In the genomic region with DNA sequence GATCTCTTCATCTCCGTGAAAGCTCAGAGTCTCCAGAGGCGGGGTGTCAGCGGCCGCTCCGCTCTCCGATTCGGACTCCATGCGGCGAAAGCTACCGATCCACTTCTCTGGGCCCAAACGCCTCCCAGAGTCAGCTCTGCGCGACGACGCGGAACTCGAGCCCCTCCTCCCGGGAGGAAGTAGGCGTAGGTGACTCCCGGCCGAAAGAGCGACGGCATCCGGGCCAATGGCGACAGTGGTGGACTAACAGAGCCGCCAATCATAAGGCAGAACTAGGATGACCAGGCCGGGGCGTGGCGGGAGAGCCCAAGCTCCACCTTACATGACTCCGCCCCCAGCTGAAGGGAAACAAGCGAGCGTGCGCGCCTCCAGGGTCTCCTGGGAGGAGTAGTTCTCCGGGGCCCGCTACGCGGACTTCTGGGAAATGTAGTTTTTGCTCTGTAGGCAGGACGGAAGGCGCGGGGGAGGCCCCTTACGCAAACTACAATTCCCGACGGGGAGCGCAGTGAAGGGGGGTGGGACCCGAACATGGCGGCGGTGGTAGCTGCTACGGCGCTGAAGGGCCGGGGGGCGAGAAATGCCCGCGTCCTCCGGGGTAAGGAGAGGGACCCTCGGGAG, we compare ENCODE assay signal across 7 mouse cellular contexts. TPM values are rescaled to one million over a fixed set of nuclear protein-coding genes. Genes with fewer than 3 reads are reported as not detected.
DNase-seq lines count a peak whose midpoint lies in the region; ATAC-seq lines count a peak whose summit lies in the region.

A gene (minus strand): TSS at position 196 of the 618 bp plus-strand sequence.
A gene (plus strand): TSS at position 388 of the 618 bp plus-strand sequence.

- H3K9me3 ChIP-seq in embryonic facial prominence, embryonic 11.5 days (replicated peaks; ENCODE audit: control insufficient read depth, low read length) = no peaks in the 10 kb centered on the region
- no peaks in the 10 kb centered on the region for H3K9me3 ChIP-seq in limb, embryonic 10.5 days (replicated peaks)
- no peaks in the 10 kb centered on the region for H3K9me3 ChIP-seq in midbrain, embryonic 13.5 days

- H3K36me3 ChIP-seq in embryonic facial prominence, embryonic 11.5 days (replicated peaks; ENCODE audit: control insufficient read depth, insufficient read depth, low read depth, low read length) = peaks cover 15% of the 10 kb centered on the region
- H3K36me3 ChIP-seq in limb, embryonic 10.5 days = peaks cover 61% of the 10 kb centered on the region
- peaks cover 50% of the 10 kb centered on the region for H3K36me3 ChIP-seq in midbrain, embryonic 13.5 days

- DNase-seq in adrenal gland, postnatal 14 days = peak; percentile 100
- DNase-seq in embryonic facial prominence, embryonic 11.5 days (ENCODE audit: low spot score) = peak; percentile 100
- peak; percentile 100 for DNase-seq in kidney, adult 11 months
- peak; percentile 99 for DNase-seq in limb, embryonic 10.5 days (ENCODE audit: low spot score)
- peak; percentile 100 for DNase-seq in spleen, adult 12 weeks (ENCODE audit: low spot score)

- 0 out of 2 replicates have a peak within 1 kb of the TSS, but pooled peaks have one; percentile 5 for H3K27ac ChIP-seq in embryonic facial prominence, embryonic 11.5 days (replicated peaks; ENCODE audit: low read depth, low read length)
- peak within 1 kb of the TSS; percentile 85 for H3K27ac ChIP-seq in limb, embryonic 10.5 days
- H3K27ac ChIP-seq in midbrain, embryonic 13.5 days = peak within 1 kb of the TSS; percentile 64

- no peaks in the 10 kb centered on the region for H3K27me3 ChIP-seq in embryonic facial prominence, embryonic 11.5 days (ENCODE audit: control insufficient read depth, insufficient read depth, low read length)
- H3K27me3 ChIP-seq in limb, embryonic 10.5 days (ENCODE audit: low read depth, poor library complexity, severe bottlenecking) = no peaks in the 10 kb centered on the region
- no peaks in the 10 kb centered on the region for H3K27me3 ChIP-seq in midbrain, embryonic 13.5 days

- peaks cover 3% of the 10 kb centered on the region; the same call in 1 of the 2 replicates for H3K4me1 ChIP-seq in embryonic facial prominence, embryonic 11.5 days (ENCODE audit: control insufficient read depth, insufficient read depth, low read length)
- peaks cover 32% of the 10 kb centered on the region for H3K4me1 ChIP-seq in limb, embryonic 10.5 days
- peaks cover 37% of the 10 kb centered on the region for H3K4me1 ChIP-seq in midbrain, embryonic 13.5 days (replicated peaks)

- peak within 1 kb of the TSS; percentile 67 for H3K4me2 ChIP-seq in embryonic facial prominence, embryonic 11.5 days (ENCODE audit: low read depth, low read length)
- peak within 1 kb of the TSS; percentile 81 for H3K4me2 ChIP-seq in midbrain, embryonic 13.5 days (replicated peaks)

- ATAC-seq in embryonic facial prominence, embryonic 11.5 days (replicated peaks; ENCODE audit: insufficient number of reproducible peaks, low FRiP score, low TSS enrichment, low read depth) = peak; percentile 97
- ATAC-seq in granulocyte monocyte progenitor cell, adult 5-6 weeks (replicated peaks; ENCODE audit: poor library complexity, severe bottlenecking) = peak; percentile 81
- peak; percentile 98 for ATAC-seq in midbrain, embryonic 13.5 days

- peak within 1 kb of the TSS; percentile 76 for H3K9ac ChIP-seq in embryonic facial prominence, embryonic 11.5 days (replicated peaks; ENCODE audit: low read length)
- H3K9ac ChIP-seq in midbrain, embryonic 13.5 days (replicated peaks) = peak within 1 kb of the TSS; percentile 78

- peak within 1 kb of the TSS; percentile 72 for H3K4me3 ChIP-seq in embryonic facial prominence, embryonic 11.5 days (ENCODE audit: low read depth, low read length)
- peak within 1 kb of the TSS; percentile 78 for H3K4me3 ChIP-seq in limb, embryonic 10.5 days
- H3K4me3 ChIP-seq in midbrain, embryonic 13.5 days (replicated peaks) = peak within 1 kb of the TSS; percentile 74

- under 1% methylated on average over 56 of the region's 56 CpGs for WGBS in embryonic facial prominence, embryonic 11.5 days
- under 1% methylated on average over 56 of the region's 56 CpGs for WGBS in limb, embryonic 10.5 days
- under 1% methylated on average over 56 of the region's 56 CpGs for WGBS in midbrain, embryonic 13.5 days

RNA-seq across cellular contexts. Expression of the first gene that starts in this region (rescaled TPM):
- total RNA-seq in adrenal gland, postnatal 14 days (2021) = 155 and 165 TPM in 2 replicates
- polyA plus RNA-seq in embryonic facial prominence, embryonic 11.5 days (2014; fragmentation: Nextera tagmentation; extraction: Ambion mirVana) = 179 and 206 TPM in 2 replicates
- 100 and 106 TPM in 2 replicates for total RNA-seq in granulocyte monocyte progenitor cell, adult 5-6 weeks (2014; fragmentation: Nextera tagmentation)
- total RNA-seq in granulocyte monocyte progenitor cell, adult 5-6 weeks (2017) = 98.8 and 140 TPM in 2 replicates
- 263 and 272 TPM in 2 replicates for polyA plus RNA-seq in limb, embryonic 10.5 days (2016; fragmentation: Nextera tagmentation; extraction: Ambion mirVana)
- polyA plus RNA-seq in midbrain, embryonic 13.5 days (2015; fragmentation: Nextera tagmentation; extraction: Ambion mirVana) = 198 and 203 TPM in 2 replicates

RNA-seq across cellular contexts. Expression of the second gene that starts in this region (rescaled TPM):
- 111 and 115 TPM in 2 replicates for total RNA-seq in adrenal gland, postnatal 14 days (2021)
- polyA plus RNA-seq in embryonic facial prominence, embryonic 11.5 days (2014; fragmentation: Nextera tagmentation; extraction: Ambion mirVana) = 95.1 and 98.6 TPM in 2 replicates
- total RNA-seq in granulocyte monocyte progenitor cell, adult 5-6 weeks (2014; fragmentation: Nextera tagmentation) = 28.7 and 49.8 TPM in 2 replicates
- 9.0 and 14.1 TPM in 2 replicates for total RNA-seq in granulocyte monocyte progenitor cell, adult 5-6 weeks (2017)
- 113 and 121 TPM in 2 replicates for polyA plus RNA-seq in limb, embryonic 10.5 days (2016; fragmentation: Nextera tagmentation; extraction: Ambion mirVana)
- 81.5 and 92.2 TPM in 2 replicates for polyA plus RNA-seq in midbrain, embryonic 13.5 days (2015; fragmentation: Nextera tagmentation; extraction: Ambion mirVana)

Comparison
In these comparisons a context has a peak if more than half of its experiments do, and no peak if none do; other contexts are left out.
1. Peak in every context shown above with its lines: DNase-seq, ATAC-seq, H3K4me3 ChIP-seq and H3K27ac ChIP-seq.
2. H3K27ac ChIP-seq: peak in every context shown above with its lines; median percentile 85 in limb, embryonic 10.5 days; 64 in midbrain, embryonic 13.5 days; 5 in embryonic facial prominence, embryonic 11.5 days.